Comparison of ENCODE assay signal across 7 mouse cellular contexts in genomic region chr1:170254893-170255559, GRCm38 (mm10). TPM values are rescaled to one million over a fixed set of nuclear protein-coding genes. Genes with fewer than 3 reads are reported as not detected.
DNase-seq lines count a peak whose midpoint lies in the region; ATAC-seq lines count a peak whose summit lies in the region.

No protein-coding gene starts in this region.

- peak overlapping the region; percentile 65 for H3K4me3 ChIP-seq in lung, embryonic 15.5 days
- peak overlapping the region; percentile 69 for H3K4me3 ChIP-seq in embryonic facial prominence, embryonic 14.5 days (ENCODE audit: low read depth, low read length)
- H3K4me3 ChIP-seq in hindbrain, embryonic 16.5 days (ENCODE audit: low read length), result peak overlapping the region; percentile 74
- peak overlapping the region; percentile 75 for H3K4me3 ChIP-seq in midbrain, embryonic 15.5 days

- H3K36me3 ChIP-seq in lung, embryonic 15.5 days, result no peaks in the 10 kb centered on the region
- no peaks in the 10 kb centered on the region for H3K36me3 ChIP-seq in embryonic facial prominence, embryonic 14.5 days (ENCODE audit: control insufficient read depth, insufficient read depth, low read length)
- no peaks in the 10 kb centered on the region for H3K36me3 ChIP-seq in hindbrain, embryonic 16.5 days (ENCODE audit: control insufficient read depth, insufficient read depth, low read length)
- H3K36me3 ChIP-seq in midbrain, embryonic 15.5 days (replicated peaks), result no peaks in the 10 kb centered on the region

- H3K27me3 ChIP-seq in lung, embryonic 15.5 days, result no peaks in the 10 kb centered on the region
- no peaks in the 10 kb centered on the region for H3K27me3 ChIP-seq in embryonic facial prominence, embryonic 14.5 days (replicated peaks; ENCODE audit: control insufficient read depth, insufficient read depth, low read length)
- H3K27me3 ChIP-seq in hindbrain, embryonic 16.5 days (replicated peaks; ENCODE audit: control insufficient read depth, insufficient read depth, low read length), result no peaks in the 10 kb centered on the region
- peaks cover 11% of the 10 kb centered on the region; the same call in 1 of the 2 replicates for H3K27me3 ChIP-seq in midbrain, embryonic 15.5 days (replicated peaks)

- peak; percentile 59; the same call in 1 of the 2 replicates for ATAC-seq in lung, embryonic 15.5 days (ENCODE audit: borderline replicate concordance, extremely low read depth, low FRiP score, low TSS enrichment)
- ATAC-seq in embryonic facial prominence, embryonic 14.5 days (ENCODE audit: low read depth), result no peak; the same call in none of the 2 replicates
- peak; percentile 78 for ATAC-seq in hindbrain, embryonic 16.5 days
- peak; percentile 89 for ATAC-seq in midbrain, embryonic 15.5 days (replicated peaks)
- ATAC-seq in frontal cortex, adult (ENCODE audit: low TSS enrichment), result no peak; the same call in none of the 2 replicates

- H3K27ac ChIP-seq in lung, embryonic 15.5 days, result no peak overlapping the region
- H3K27ac ChIP-seq in embryonic facial prominence, embryonic 14.5 days (replicated peaks; ENCODE audit: low read depth, low read length), result 0 out of 2 replicates have a peak overlapping the region, but pooled peaks have one; percentile 15
- H3K27ac ChIP-seq in hindbrain, embryonic 16.5 days (ENCODE audit: low read depth, low read length), result peak overlapping the region; percentile 39; the same call in 1 of the 2 replicates
- H3K27ac ChIP-seq in midbrain, embryonic 15.5 days, result peak overlapping the region; percentile 66

- DNase-seq in lung, postnatal 36 days, result no peak
- DNase-seq in embryonic facial prominence, embryonic 14.5 days (ENCODE audit: low spot score), result no peak
- DNase-seq in embryo, embryonic 10.5 days (ENCODE audit: low spot score), result no peak

- no peaks in the 10 kb centered on the region for H3K9me3 ChIP-seq in lung, embryonic 15.5 days
- H3K9me3 ChIP-seq in embryonic facial prominence, embryonic 14.5 days (ENCODE audit: control insufficient read depth, low read length), result no peaks in the 10 kb centered on the region
- no peaks in the 10 kb centered on the region for H3K9me3 ChIP-seq in hindbrain, embryonic 16.5 days (ENCODE audit: control insufficient read depth, low read length)
- H3K9me3 ChIP-seq in midbrain, embryonic 15.5 days, result no peaks in the 10 kb centered on the region

- WGBS in lung, embryonic 15.5 days, result 30% methylated on average over 30 of the region's 30 CpGs
- 36% methylated on average over 20 of the region's 30 CpGs for WGBS in embryonic facial prominence, embryonic 14.5 days
- WGBS in hindbrain, embryonic 16.5 days, result 28% methylated on average over 29 of the region's 30 CpGs
- 22% methylated on average over 30 of the region's 30 CpGs for WGBS in midbrain, embryonic 15.5 days

- H3K4me1 ChIP-seq in lung, embryonic 15.5 days, result no peaks in the 10 kb centered on the region
- H3K4me1 ChIP-seq in embryonic facial prominence, embryonic 14.5 days (ENCODE audit: control insufficient read depth, insufficient read depth, low read length), result no peaks in the 10 kb centered on the region
- peaks cover 3% of the 10 kb centered on the region; the same call in 1 of the 2 replicates for H3K4me1 ChIP-seq in hindbrain, embryonic 16.5 days (ENCODE audit: control insufficient read depth, insufficient read depth, low read depth, low read length)
- peaks cover 4% of the 10 kb centered on the region for H3K4me1 ChIP-seq in midbrain, embryonic 15.5 days

- H3K9ac ChIP-seq in lung, embryonic 15.5 days, result peak overlapping the region; percentile 61
- H3K9ac ChIP-seq in embryonic facial prominence, embryonic 14.5 days (ENCODE audit: low read depth, low read length), result peak overlapping the region; percentile 86
- peak overlapping the region; percentile 85 for H3K9ac ChIP-seq in hindbrain, embryonic 16.5 days (ENCODE audit: low read depth, low read length)
- peak overlapping the region; percentile 78 for H3K9ac ChIP-seq in midbrain, embryonic 15.5 days

- H3K4me2 ChIP-seq in lung, embryonic 15.5 days, result peak overlapping the region; percentile 73
- peak overlapping the region; percentile 71 for H3K4me2 ChIP-seq in embryonic facial prominence, embryonic 14.5 days (ENCODE audit: low read depth, low read length)
- peak overlapping the region; percentile 70 for H3K4me2 ChIP-seq in hindbrain, embryonic 16.5 days (ENCODE audit: low read length)
- H3K4me2 ChIP-seq in midbrain, embryonic 15.5 days, result peak overlapping the region; percentile 94

RNA-seq across cellular contexts. Expression of gene Sh2d1b1, which starts 22.1 kb away (rescaled TPM):
- 0.82 and 1.00 TPM in 2 replicates for polyA plus RNA-seq in lung, embryonic 15.5 days (2015; fragmentation: Nextera tagmentation; extraction: Ambion mirVana)
- 0.13 and 0.15 TPM in 2 replicates for polyA plus RNA-seq in embryonic facial prominence, embryonic 14.5 days (2014; fragmentation: Nextera tagmentation; extraction: Ambion mirVana)
- polyA plus RNA-seq in hindbrain, embryonic 16.5 days (2015; fragmentation: Nextera tagmentation; extraction: Ambion mirVana), result 0.06 TPM in 1 of 2 replicates, not detected in the other
- polyA plus RNA-seq in midbrain, embryonic 15.5 days (2015; fragmentation: Nextera tagmentation; extraction: Ambion mirVana), result 0.06 TPM in 1 of 2 replicates, not detected in the other

RNA-seq across cellular contexts. Expression of gene Sh2d1b2, which starts 22.5 kb away (rescaled TPM):
- polyA plus RNA-seq in lung, embryonic 15.5 days (2015; fragmentation: Nextera tagmentation; extraction: Ambion mirVana), result 0.21 TPM in 1 of 2 replicates, not detected in the other
- not detected in 2 replicates for polyA plus RNA-seq in embryonic facial prominence, embryonic 14.5 days (2014; fragmentation: Nextera tagmentation; extraction: Ambion mirVana)
- 0.15 TPM in 1 of 2 replicates, not detected in the other for polyA plus RNA-seq in hindbrain, embryonic 16.5 days (2015; fragmentation: Nextera tagmentation; extraction: Ambion mirVana)
- polyA plus RNA-seq in midbrain, embryonic 15.5 days (2015; fragmentation: Nextera tagmentation; extraction: Ambion mirVana), result not detected in 2 replicates

RNA-seq across cellular contexts. Expression of gene Uhmk1, which starts 39.8 kb away (rescaled TPM):
- polyA plus RNA-seq in lung, embryonic 15.5 days (2015; fragmentation: Nextera tagmentation; extraction: Ambion mirVana), result 7.1 and 7.2 TPM in 2 replicates
- polyA plus RNA-seq in embryonic facial prominence, embryonic 14.5 days (2014; fragmentation: Nextera tagmentation; extraction: Ambion mirVana), result 10.1 and 11.2 TPM in 2 replicates
- polyA plus RNA-seq in hindbrain, embryonic 16.5 days (2015; fragmentation: Nextera tagmentation; extraction: Ambion mirVana), result 8.1 and 10.4 TPM in 2 replicates
- 9.1 TPM in 2 replicates for polyA plus RNA-seq in midbrain, embryonic 15.5 days (2015; fragmentation: Nextera tagmentation; extraction: Ambion mirVana)

RNA-seq across cellular contexts. Expression of gene Gm7694, which starts 51.1 kb away (rescaled TPM):
- polyA plus RNA-seq in lung, embryonic 15.5 days (2015; fragmentation: Nextera tagmentation; extraction: Ambion mirVana), result 3.0 TPM in 2 replicates
- polyA plus RNA-seq in embryonic facial prominence, embryonic 14.5 days (2014; fragmentation: Nextera tagmentation; extraction: Ambion mirVana), result 2.9 and 3.0 TPM in 2 replicates
- polyA plus RNA-seq in hindbrain, embryonic 16.5 days (2015; fragmentation: Nextera tagmentation; extraction: Ambion mirVana), result 1.4 and 1.6 TPM in 2 replicates
- 1.6 TPM in 2 replicates for polyA plus RNA-seq in midbrain, embryonic 15.5 days (2015; fragmentation: Nextera tagmentation; extraction: Ambion mirVana)

RNA-seq across cellular contexts. Expression of gene Spata46, which starts 53.6 kb away (rescaled TPM):
- 0.58 and 0.74 TPM in 2 replicates for polyA plus RNA-seq in lung, embryonic 15.5 days (2015; fragmentation: Nextera tagmentation; extraction: Ambion mirVana)
- 0.24 and 1.5 TPM in 2 replicates for polyA plus RNA-seq in embryonic facial prominence, embryonic 14.5 days (2014; fragmentation: Nextera tagmentation; extraction: Ambion mirVana)
- 0.63 and 0.85 TPM in 2 replicates for polyA plus RNA-seq in hindbrain, embryonic 16.5 days (2015; fragmentation: Nextera tagmentation; extraction: Ambion mirVana)
- polyA plus RNA-seq in midbrain, embryonic 15.5 days (2015; fragmentation: Nextera tagmentation; extraction: Ambion mirVana), result 1.2 and 2.0 TPM in 2 replicates

Comparison
In these comparisons a context has a peak if more than half of its experiments do, and no peak if none do; other contexts are left out.
1. ATAC-seq: peak in lung, embryonic 15.5 days (single experiment), hindbrain, embryonic 16.5 days (single experiment) and midbrain, embryonic 15.5 days (single experiment); none in embryonic facial prominence, embryonic 14.5 days (single experiment) and frontal cortex, adult (single experiment).
2. Peak in every context shown above with its lines, with median percentiles within 50 percentile points of each other: H3K4me2 ChIP-seq, H3K4me3 ChIP-seq and H3K9ac ChIP-seq.